Mouse (Mus musculus): ENCODE measurements around the gene Mrps27.

DNA sequence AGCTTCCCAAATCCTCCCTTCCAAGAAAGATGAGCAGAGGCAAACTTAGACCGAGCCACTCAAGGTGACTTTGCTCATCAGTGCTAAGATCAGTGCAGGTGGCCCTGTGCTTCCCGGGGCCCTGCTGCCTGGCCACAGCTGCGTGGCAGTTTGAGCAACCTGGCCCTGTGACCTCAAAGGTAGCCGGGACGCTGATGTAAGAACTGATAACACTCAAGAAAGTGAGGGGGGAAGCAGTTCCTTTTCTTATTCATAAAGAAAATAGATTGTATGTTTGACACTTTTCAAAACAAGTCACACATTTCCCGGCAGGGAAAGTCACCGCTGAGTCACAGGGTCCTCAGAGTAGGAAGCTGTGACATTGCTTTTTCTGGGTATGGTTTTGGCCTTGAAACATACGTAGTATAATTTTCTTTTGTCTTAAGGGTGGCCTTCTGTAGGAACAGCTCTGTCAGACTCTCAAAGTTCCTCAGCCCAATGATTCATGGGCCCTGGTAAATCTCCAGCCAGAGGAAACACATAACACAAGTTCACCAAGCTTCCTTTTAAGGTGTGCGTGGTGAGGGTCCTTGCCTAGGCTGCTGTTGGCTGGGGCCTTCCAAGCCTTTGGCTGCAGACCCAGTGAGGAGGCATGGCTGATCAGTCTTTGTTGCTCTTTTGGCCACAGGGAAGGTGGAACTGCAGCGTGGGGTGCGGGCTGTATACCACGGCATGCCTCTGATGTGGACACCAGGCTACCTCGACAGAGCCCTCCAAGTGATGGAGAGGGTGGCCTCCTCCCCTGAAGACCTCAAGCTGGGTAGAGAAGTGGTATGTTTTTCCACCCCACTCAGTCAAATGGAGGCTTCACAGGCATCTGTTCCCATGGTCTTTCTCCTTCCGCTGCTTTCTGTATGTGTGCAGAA lies 66.3 kb downstream of the Mrps27 start:
- no peak for TF ChIP-seq CTCF (IDR thresholded peaks at IDR 0.05; ENCODE audit: control insufficient read depth, insufficient read depth, insufficient read length)
- TF ChIP-seq MYOG (IDR thresholded peaks at IDR 0.05; ENCODE audit: control insufficient read depth, extremely low read depth, insufficient read length), result no peak
- no peak for TF ChIP-seq USF1 (IDR thresholded peaks at IDR 0.05; ENCODE audit: low read depth)

Data from C2C12 (cell line).